Mouse (Mus musculus) forebrain, embryonic 13.5 days (tissue): ENCODE measurements around the gene Zfp688. TPM values are rescaled to one million over a fixed set of nuclear protein-coding genes. Genes with fewer than 3 reads are reported as not detected.
A peak's percentile ranks its signal among the peaks of the same experiment; 100 is the strongest.
"Not testable (repeated sequence)": the region's sequence is repeated elsewhere in the genome, so short reads cannot be mapped to it uniquely, and the experiment has no call there.

Source experiments
- ATAC-seq: fragments of 200-750 bp; cut with Nextera tagmentation; 2 replicates; pipeline ENCODE4 v1.8.0; 2017
- H3K27ac ChIP-seq: fragments of 300-500 bp; sonication (generic); 2 replicates; pipeline ENCODE4 v1.5.1; 2015; ENCODE audit warnings: inconsistent platforms, mild to moderate bottlenecking, moderate library complexity
- H3K27me3 ChIP-seq: fragments of 300-500 bp; sonication (generic); 2 replicates; pipeline ENCODE4 v1.6.1; 2015; ENCODE audit warnings: mild to moderate bottlenecking, inconsistent platforms
- H3K36me3 ChIP-seq: fragments of 300-500 bp; sonication (generic); 2 replicates; pipeline ENCODE4 v1.6.1; 2015; ENCODE audit warnings: mild to moderate bottlenecking, inconsistent platforms; ENCODE audit not compliant: poor library complexity, severe bottlenecking
- H3K4me1 ChIP-seq: fragments of 300-500 bp; sonication (generic); 2 replicates; pipeline ENCODE4 v1.6.1; 2015; ENCODE audit warnings: inconsistent platforms
- H3K4me2 ChIP-seq: fragments of 300-500 bp; sonication (generic); 2 replicates; pipeline ENCODE4 v1.6.1; 2015; ENCODE audit warnings: inconsistent platforms, mild to moderate bottlenecking, moderate library complexity
- H3K4me3 ChIP-seq: fragments of 300-500 bp; sonication (generic); 2 replicates; pipeline ENCODE4 v1.5.1; 2015; ENCODE audit warnings: mild to moderate bottlenecking, inconsistent platforms
- H3K9ac ChIP-seq: fragments of 300-500 bp; sonication (generic); 2 replicates; pipeline ENCODE4 v1.6.1; 2015; ENCODE audit warnings: mild to moderate bottlenecking, inconsistent platforms
- H3K9me3 ChIP-seq: fragments of 300-500 bp; sonication (generic); replicated peaks from 2 replicates; pipeline ENCODE4 v1.6.1; 2016; ENCODE audit warnings: inconsistent platforms
- WGBS: fragments of 180-500 bp; shearing (Covaris S2); methylation state at CpG from one replicate; pipeline ENCODE4 v1.1.7; 2015; 5-methylcytosine and 5-hydroxymethylcytosine counted together
- polyA plus RNA-seq: library from polyadenylated mRNA; unstranded; fragments of >200 nt; fragmentation: Nextera tagmentation; extraction: Ambion mirVana; gene quantifications from 2 replicates; pipeline ENCODE4 v1.2.1, GENCODE M21; 2015

Zfp688 gene
- polyA plus RNA-seq, 1 experiment from 2014 or later, result 30.3 TPM

GRCm38 (mm10) chr7:127402980-127403379 is 18.9 kb downstream of the Zfp688 start:
- no peak for ATAC-seq
- 42% methylated on average over 2 of the region's 2 CpGs for WGBS

GRCm38 (mm10) chr7:127400355-127400754 is 21.5 kb downstream of the Zfp688 start:
- no peak overlapping the region for H3K27ac ChIP-seq
- peaks cover 6% of the 10 kb centered on the region; the same call in 1 of the 2 replicates for H3K36me3 ChIP-seq
- H3K9me3 ChIP-seq, result no peaks in the 10 kb centered on the region
- ATAC-seq, result no peak
- 58% methylated on average over 3 of the region's 3 CpGs for WGBS
- no peaks in the 10 kb centered on the region for H3K4me1 ChIP-seq
- H3K4me2 ChIP-seq, result no peak overlapping the region
- no peak overlapping the region for H3K9ac ChIP-seq
- H3K27me3 ChIP-seq, result 0 out of 2 replicates have a peak, but pooled peaks cover 9% of the 10 kb centered on the region
- no peak overlapping the region for H3K4me3 ChIP-seq

More at GRCm38 (mm10) chr7:127402980-127403379, 18.9 kb downstream of the Zfp688 start:
- no peak overlapping the region for H3K27ac ChIP-seq
- H3K4me2 ChIP-seq, result no peak overlapping the region
- H3K36me3 ChIP-seq, result peaks cover 6% of the 10 kb centered on the region; the same call in 1 of the 2 replicates
- no peaks in the 10 kb centered on the region for H3K9me3 ChIP-seq
- peaks cover 8% of the 10 kb centered on the region; the same call in 1 of the 2 replicates for H3K4me1 ChIP-seq
- H3K9ac ChIP-seq, result no peak overlapping the region
- H3K27me3 ChIP-seq, result no peaks in the 10 kb centered on the region
- no peak overlapping the region for H3K4me3 ChIP-seq

DNA sequence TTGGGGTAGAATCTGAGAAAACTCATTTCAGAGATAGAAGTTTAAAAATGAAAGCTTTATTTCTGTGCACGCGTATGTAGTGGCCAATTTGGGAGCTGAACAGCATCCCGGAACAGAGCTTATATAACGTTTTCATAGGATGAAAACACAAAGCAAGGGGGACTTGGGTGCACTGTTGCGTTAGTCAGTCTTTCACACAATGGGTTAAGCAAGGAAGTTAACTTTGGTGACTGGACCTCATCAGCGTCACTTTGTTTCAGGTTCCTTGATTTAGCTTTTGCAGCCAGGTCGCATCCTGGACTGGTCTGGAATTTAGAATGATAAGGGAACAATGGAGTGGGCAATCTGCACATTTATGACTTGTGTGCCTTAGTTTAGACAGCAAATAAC is 27.9 kb downstream of the Zfp688 start:
- no peak; the same call in 1 of the 2 replicates for ATAC-seq

DNA sequence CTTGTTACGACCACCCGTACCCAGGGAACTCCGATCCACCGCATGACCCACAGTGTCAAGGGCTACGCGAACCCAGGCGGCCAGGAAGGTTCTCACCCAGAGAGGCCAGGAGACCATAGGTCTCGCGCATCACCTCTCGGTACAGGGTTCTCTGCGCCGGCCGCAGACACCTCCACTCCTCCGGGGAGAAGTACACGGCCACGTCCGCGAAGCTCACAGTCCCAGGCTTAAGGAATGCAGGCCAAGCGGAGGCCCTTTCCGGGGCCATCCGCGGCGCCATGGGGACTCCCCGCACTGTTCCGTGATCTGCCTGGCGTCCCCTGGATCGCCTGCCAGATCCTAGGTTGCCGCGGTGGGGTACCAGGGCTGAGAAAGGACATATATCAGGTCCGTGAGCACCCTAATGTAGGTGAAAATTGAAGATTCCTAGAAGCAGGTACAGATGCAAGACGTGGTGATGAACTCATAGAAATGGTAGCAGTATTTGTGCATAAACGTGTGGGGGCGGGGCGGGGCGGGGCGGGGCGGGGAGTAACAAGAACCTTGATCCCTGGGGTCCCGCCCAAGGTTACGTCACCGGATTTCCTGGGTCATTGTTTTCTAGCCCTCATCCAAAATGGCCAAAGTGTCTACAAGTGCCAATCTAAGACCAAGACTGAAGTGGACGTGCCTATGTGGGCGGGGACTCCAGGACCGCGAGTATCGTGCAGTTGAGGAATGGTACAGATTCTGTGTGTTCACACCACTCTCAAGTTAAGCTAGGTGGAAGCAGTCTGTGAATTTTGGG is 28.5 kb downstream of the Zfp688 start, which contains the start of gene E430018J23Rik:
E430018J23Rik (minus strand) TSS at position 473 of the 787 bp plus-strand sequence.
- WGBS, result under 1% methylated on average over 45 of the region's 45 CpGs

More for the DNA sequence above, 27.9 kb downstream of the Zfp688 start:
- H3K4me2 ChIP-seq, result peak overlapping the region; percentile 78
- H3K27me3 ChIP-seq, result 0 out of 2 replicates have a peak, but pooled peaks cover 9% of the 10 kb centered on the region
- H3K27ac ChIP-seq, result peak overlapping the region; percentile 57; the same call in 1 of the 2 replicates
- H3K4me1 ChIP-seq, result peaks cover 17% of the 10 kb centered on the region
- WGBS, result 25% methylated on average over 7 of the region's 7 CpGs
- no peaks in the 10 kb centered on the region for H3K9me3 ChIP-seq
- H3K9ac ChIP-seq, result peak overlapping the region; percentile 55
- peak overlapping the region; percentile 71 for H3K4me3 ChIP-seq
- H3K36me3 ChIP-seq, result peaks cover 14% of the 10 kb centered on the region

GRCm38 (mm10) chr7:127392251-127392824 is 29.5 kb downstream of the Zfp688 start:
- Histone ChIP-seq H3K4me2 (peak overlapping the region; percentile 78), H3K9me3 (no peaks in the 10 kb centered on the region), H3K4me3 (peak overlapping the region; percentile 71), H3K4me1 (peaks cover 17% of the 10 kb centered on the region), H3K9ac (peak overlapping the region; percentile 76), H3K36me3 (peaks cover 14% of the 10 kb centered on the region), H3K27me3 (0 out of 2 replicates have a peak, but pooled peaks cover 9% of the 10 kb centered on the region), H3K27ac (0 out of 2 replicates have a peak overlapping the region, but pooled peaks have one; percentile 82)
- ATAC-seq, result no peak
- WGBS, result 83% methylated on average over 8 of the region's 8 CpGs

More for the DNA sequence above, 28.5 kb downstream of the Zfp688 start, which contains the start of gene E430018J23Rik:
- Histone ChIP-seq H3K4me1 (peaks cover 17% of the 10 kb centered on the region), H3K9ac (peak within 1 kb of the TSS; percentile 76), H3K9me3 (no peaks in the 10 kb centered on the region), H3K4me2 (peak within 1 kb of the TSS; percentile 78), H3K27me3 (0 out of 2 replicates have a peak, but pooled peaks cover 9% of the 10 kb centered on the region), H3K27ac (peak within 1 kb of the TSS; percentile 82), H3K4me3 (peak within 1 kb of the TSS; percentile 71), H3K36me3 (peaks cover 14% of the 10 kb centered on the region)
- ATAC-seq, result peak; percentile 94

DNA sequence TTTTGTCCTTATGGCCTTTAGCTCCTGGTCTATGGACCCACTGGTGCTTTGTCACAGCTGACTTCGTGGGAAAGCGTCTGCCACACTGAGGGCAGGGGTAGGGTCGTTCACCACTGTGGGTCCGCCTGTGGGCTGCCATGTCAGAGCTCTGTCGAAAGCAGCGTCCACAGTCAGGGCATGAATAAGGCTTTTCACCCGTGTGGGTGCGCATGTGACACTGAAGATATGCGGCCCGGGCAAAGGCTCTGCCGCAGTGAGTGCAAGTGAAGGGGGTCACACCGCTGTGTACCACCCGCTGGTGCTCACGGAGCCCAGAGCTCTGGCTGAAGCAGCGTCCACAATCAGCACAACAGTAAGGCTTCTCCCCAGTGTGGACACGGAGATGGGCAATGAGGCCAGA is 30.3 kb downstream of the Zfp688 start:
- no peak overlapping the region for H3K9ac ChIP-seq
- 0 out of 2 replicates have a peak, but pooled peaks cover 3% of the 10 kb centered on the region for H3K27me3 ChIP-seq
- no peaks in the 10 kb centered on the region for H3K9me3 ChIP-seq
- no peak overlapping the region for H3K4me3 ChIP-seq
- WGBS, result 98% methylated on average over 16 of the region's 16 CpGs
- no peak for ATAC-seq
- H3K27ac ChIP-seq, result no peak overlapping the region
- H3K4me1 ChIP-seq, result peaks cover 17% of the 10 kb centered on the region
- no peak overlapping the region for H3K4me2 ChIP-seq
- H3K36me3 ChIP-seq, result peaks cover 14% of the 10 kb centered on the region

GRCm38 (mm10) chr7:127390306-127390705 is 31.6 kb downstream of the Zfp688 start:
- H3K27ac ChIP-seq, result no peak overlapping the region
- ATAC-seq, result no peak
- no peak overlapping the region for H3K4me2 ChIP-seq
- H3K4me1 ChIP-seq, result peaks cover 24% of the 10 kb centered on the region
- H3K36me3 ChIP-seq, result peaks cover 17% of the 10 kb centered on the region
- no peaks in the 10 kb centered on the region for H3K27me3 ChIP-seq
- H3K9me3 ChIP-seq, result no peaks in the 10 kb centered on the region
- 81% methylated on average over 7 of the region's 7 CpGs for WGBS
- H3K9ac ChIP-seq, result no peak overlapping the region
- no peak overlapping the region for H3K4me3 ChIP-seq

DNA sequence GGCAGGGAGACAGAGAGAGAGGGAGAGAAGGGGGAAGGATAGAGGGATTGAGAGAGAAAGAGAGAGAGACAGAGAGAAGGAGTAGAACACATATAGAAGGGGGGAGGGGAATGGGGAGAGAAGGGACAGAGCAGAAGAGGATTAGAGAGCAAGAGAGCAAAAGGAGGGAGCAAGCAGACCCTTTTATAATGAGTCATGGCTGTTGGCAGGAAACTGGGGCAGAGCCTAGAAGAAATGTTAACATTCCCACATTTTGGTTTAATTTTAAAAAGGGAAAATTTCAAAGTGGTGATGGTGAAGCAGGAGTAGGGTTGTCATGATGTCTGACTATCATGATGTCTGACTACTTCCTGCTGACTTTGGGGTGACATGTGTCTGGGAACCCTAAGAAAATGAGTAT is 33.7 kb downstream of the Zfp688 start:
- not testable (repeated sequence) for H3K9ac ChIP-seq, H3K27ac ChIP-seq, H3K4me3 ChIP-seq, ATAC-seq, H3K4me2 ChIP-seq, H3K9me3 ChIP-seq, H3K27me3 ChIP-seq
- H3K4me1 ChIP-seq, result peaks cover 18% of the 10 kb centered on the region
- H3K36me3 ChIP-seq, result peaks cover 29% of the 10 kb centered on the region

- ATAC-seq, result peak; percentile 95
- H3K4me3 ChIP-seq, result peak within 1 kb of the TSS; percentile 62
- peak within 1 kb of the TSS; percentile 77 for H3K9ac ChIP-seq
- H3K27me3 ChIP-seq, result no peaks in the 10 kb centered on the region
- H3K9me3 ChIP-seq, result no peaks in the 10 kb centered on the region
- peak within 1 kb of the TSS; percentile 69 for H3K4me2 ChIP-seq
- peaks cover 34% of the 10 kb centered on the region for H3K36me3 ChIP-seq
- 18% methylated on average over 38 of the region's 38 CpGs for WGBS
- no peak within 1 kb of the TSS for H3K27ac ChIP-seq
- peaks cover 8% of the 10 kb centered on the region for H3K4me1 ChIP-seq
Measured at GRCm38 (mm10) chr7:127386641-127387392, 35.1 kb downstream of the Zfp688 start, which contains the start of gene 9130019O22Rik. Gene 9130019O22Rik (minus strand): TSS chr7:127387166.

DNA sequence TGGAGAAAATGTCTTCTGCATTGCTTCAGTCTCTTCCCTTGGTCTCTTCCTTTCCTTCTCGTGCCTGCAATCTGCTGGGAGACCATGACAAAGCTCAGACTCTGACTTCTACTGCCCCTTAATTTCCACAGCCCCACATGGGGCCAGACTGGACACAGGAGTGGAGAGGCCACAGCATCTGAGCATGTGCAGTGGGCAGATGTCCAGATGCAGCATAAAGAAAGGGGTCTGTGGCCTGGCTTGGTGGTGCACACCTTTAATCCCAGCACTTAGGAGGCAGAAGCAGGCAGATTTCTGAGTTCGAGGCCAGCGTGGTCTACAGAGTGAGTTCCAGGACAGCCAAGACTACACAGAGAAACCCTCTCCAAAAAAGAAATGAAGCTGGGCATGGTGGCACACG is 36.3 kb downstream of the Zfp688 start:
- not testable (repeated sequence) for H3K9ac ChIP-seq, H3K4me3 ChIP-seq, H3K4me1 ChIP-seq, H3K9me3 ChIP-seq, H3K27ac ChIP-seq, H3K27me3 ChIP-seq, ATAC-seq, H3K4me2 ChIP-seq
- WGBS, result 87% methylated on average over 4 of the region's 4 CpGs
- H3K36me3 ChIP-seq, result peaks cover 25% of the 10 kb centered on the region

DNA sequence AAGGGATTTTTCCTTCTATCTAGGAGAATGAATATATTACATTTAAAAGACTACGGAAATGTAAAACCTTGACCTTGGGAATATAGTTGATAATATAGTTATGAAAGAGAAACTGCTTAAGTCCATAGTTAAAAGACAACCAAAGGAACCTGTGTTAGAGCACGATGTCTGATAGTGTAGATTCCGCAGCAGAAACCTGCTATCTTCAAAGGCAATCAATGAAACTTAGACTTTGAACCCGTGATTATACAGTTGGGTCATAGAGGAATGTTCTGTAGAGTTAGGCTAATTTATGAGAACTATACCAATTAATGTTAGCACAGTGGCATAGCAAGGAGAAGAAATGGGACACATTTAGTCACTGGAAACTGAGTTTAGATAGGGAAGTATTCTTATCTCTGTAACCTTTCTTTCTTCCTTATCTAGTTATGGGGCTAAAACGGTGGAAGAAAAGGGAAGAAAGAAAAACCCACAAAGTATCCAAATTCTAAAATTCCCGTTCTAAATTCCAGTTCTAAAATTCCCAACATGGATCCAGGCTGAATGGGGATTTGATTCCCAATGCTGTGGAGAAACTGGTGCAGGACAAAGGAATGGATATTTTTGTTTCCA is 43.5 kb downstream of the Zfp688 start:
- Histone ChIP-seq H3K9ac (no peak overlapping the region), H3K27ac (no peak overlapping the region), H3K9me3 (no peaks in the 10 kb centered on the region), H3K36me3 (peaks cover 21% of the 10 kb centered on the region), H3K4me1 (peaks cover 6% of the 10 kb centered on the region), H3K4me2 (no peak overlapping the region), H3K4me3 (no peak overlapping the region), H3K27me3 (no peaks in the 10 kb centered on the region)
- no peak for ATAC-seq
- WGBS, result 78% methylated on average over 6 of the region's 6 CpGs
